Mouse (Mus musculus): ENCODE results near the gene Gpr88. TPM values are rescaled to one million over a fixed set of nuclear protein-coding genes. Genes with fewer than 3 reads are reported as not detected.
"Not testable (repeated sequence)": the region's sequence is repeated elsewhere in the genome, so short reads cannot be mapped to it uniquely, and the experiment has no call there.

Gene Gpr88
- total RNA-seq, 2 experiments from 2014 or later, result not detected

DNA sequence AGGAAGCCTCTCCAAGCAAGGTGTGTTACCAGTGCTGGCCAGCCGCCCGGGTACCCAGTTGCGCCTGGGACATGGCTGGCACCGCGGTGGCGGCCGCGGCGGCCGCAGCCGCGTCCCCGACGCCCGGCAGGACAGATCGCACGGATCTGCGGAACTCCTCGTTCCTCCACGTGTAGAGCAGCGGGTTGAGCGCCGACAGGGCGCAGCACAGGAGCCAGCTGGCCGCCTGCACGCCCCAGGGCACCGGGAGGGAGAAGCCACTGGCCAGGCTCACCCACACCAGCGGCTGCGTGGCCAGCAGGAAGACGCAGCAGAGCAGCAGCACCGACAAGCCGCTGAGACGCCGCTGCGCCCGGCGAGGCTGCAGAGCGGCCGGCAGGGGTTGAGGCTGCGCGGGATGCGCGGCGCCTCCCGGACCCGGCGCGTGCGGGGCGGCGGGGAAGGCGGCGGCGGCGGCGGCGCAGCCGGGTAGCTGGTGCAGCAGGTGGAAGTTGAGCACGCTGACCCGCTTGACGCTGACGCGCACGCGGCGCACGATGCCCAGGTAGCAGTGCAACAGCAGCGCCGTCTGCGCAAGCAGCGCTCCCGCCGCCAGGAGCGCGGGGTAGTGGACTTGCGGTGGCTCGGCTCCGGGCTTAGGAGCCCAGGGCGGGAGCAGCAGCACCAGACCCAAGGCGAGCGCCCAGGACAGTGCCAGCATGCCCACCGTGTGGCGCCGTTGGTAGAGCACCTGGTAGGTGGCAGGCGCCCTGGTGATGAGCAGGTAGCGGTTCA lies 1.6 kb downstream of the Gpr88 start:
- ATAC-seq (replicated peaks; ENCODE audit: low FRiP score, low TSS enrichment, poor library complexity, severe bottlenecking), result 0 out of 2 replicates have a peak, but pooled peaks have one; percentile 35

DNA sequence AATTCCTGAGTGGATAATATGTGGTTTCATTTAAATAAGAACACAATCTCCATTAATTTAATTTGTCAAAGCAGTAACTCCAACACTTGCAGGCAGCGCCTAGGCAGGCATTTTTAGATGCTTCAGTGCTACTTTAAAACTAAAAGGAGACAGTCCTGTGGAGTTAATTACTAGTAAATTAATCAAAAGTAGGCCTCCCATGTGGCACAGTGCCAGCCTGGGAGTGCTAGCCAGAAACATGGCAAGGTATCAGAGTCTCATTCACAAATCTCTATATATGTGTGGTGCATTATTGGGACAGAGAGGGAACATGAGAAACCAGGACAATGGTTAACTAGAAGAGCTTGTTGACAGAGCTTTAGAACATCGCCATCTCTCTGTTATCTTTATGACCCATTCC lies 4.3 kb downstream of the Gpr88 start:
- no peak for ATAC-seq (replicated peaks; ENCODE audit: low FRiP score, low TSS enrichment, poor library complexity, severe bottlenecking)

DNA sequence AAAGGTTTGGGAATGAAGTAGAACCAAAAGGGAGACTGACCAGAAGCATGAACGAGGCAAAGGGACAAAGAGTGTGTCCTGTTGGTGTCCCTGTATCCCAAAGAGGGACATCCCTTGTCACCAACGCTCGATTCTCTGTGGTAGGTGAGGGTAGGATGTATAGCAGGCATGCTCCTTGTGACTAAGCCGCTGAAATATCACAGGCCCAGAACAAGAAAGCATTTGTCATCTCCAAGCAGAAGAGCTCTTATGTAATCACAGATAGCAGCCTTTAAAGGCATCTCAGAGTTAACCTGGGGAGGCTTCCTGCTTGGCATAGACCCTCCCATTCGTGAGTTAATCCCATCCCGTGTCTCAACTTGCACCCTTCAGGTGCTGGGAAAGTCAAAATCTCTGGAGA lies 8.8 kb downstream of the Gpr88 start:
- no peak for ATAC-seq (replicated peaks; ENCODE audit: low FRiP score, low TSS enrichment, poor library complexity, severe bottlenecking)

DNA sequence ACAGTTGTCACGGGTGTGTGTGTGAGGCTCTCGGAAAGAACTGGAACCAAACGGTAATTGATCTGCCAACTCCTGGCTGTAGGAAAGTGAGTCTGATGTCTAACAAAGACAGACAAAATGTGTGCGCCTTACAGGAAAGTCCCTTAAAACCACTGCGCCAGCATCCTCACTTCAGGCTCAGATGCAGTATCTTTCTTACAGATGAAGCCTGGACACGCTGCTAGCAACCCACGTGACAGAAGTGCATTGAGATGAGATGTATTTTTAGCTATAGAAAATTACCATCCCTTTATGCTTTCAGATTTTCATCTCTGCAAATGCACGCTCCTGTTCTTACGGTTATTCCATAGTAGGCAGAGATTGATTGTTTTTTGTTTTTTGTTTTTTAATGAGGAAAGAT lies 10.6 kb downstream of the Gpr88 start:
- no peak for ATAC-seq (replicated peaks; ENCODE audit: low FRiP score, low TSS enrichment, poor library complexity, severe bottlenecking)

DNA sequence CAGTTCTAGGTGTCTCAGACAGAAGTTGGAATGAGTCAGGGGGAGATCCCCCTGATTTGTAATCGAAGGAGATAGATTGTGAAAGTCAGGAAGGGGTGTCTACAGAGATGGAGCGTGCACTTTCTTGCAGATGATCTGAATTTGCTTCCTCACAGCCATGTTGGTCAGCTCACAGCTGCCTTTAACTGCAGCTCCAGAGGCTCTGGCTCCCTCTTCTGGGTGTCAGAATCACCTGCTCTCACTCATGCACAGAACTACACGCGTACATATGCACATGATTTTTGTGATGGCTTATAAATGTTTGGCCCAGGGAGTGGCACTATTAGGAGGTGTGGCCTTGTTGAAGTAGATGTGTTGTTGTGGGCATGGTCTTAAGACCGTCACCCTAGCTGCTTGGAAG lies 15.8 kb downstream of the Gpr88 start:
- ATAC-seq (replicated peaks; ENCODE audit: low FRiP score, low TSS enrichment, poor library complexity, severe bottlenecking), result no peak

DNA sequence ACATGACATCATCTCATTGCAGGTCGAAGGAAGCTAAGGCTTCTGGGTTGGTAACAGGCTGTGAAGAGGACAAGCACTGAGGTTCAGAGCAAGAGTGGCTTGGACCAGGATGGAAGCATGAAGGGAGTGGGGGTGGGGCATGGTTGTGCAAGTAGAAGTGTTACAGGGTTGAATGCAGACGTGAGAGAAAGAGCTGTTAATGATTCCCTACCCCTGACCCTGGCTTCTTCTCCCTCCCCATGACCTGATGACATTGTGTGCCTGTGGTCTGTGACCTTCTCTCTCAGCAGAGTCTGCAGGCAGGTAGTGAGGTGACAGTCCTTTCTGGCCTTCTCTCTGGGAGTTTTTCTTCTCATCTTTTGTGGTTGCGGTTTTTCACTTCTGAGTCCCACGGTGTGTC lies 16.4 kb downstream of the Gpr88 start:
- no peak for ATAC-seq (replicated peaks; ENCODE audit: low FRiP score, low TSS enrichment, poor library complexity, severe bottlenecking)

DNA sequence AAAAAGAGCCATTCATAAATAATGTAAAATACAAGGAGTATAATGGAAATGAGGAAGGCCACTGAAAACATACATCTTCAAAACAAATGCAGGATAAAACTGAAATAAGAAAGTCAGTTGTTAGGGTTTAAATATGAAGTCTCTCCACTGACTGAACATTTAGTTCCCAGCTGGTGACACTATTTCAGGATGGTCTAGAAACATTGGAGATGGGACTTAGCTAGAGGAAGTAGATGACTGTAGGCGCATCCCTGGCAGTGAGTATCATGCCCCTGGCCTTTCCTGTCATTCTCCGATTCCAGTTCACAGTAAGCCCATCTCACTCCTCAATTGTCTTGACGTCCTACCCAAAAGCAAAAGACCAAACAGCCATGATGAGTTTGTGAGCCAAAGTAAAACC lies 19.8 kb downstream of the Gpr88 start:
- ATAC-seq (replicated peaks; ENCODE audit: low FRiP score, low TSS enrichment, poor library complexity, severe bottlenecking), result no peak

DNA sequence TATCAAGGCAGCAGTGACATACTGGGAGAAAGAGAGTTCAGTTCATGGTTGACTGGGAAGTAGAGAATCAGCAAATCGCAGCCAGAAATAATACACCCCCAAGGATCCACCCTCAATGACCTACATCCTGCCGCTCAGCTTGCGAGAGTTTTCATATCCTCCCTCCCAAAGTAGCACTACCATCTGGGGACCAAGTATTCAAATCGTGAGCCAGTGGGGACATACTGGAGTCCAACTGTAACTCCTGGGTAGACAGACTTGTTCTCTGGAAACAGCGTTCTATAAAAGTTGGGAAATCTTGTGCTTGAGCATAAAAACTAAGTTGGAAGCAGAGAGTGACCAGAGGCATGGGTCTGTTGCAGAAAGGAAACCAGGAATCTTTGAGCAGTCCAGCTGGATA lies 20.5 kb downstream of the Gpr88 start:
- no peak for ATAC-seq (replicated peaks; ENCODE audit: low FRiP score, low TSS enrichment, poor library complexity, severe bottlenecking)

DNA sequence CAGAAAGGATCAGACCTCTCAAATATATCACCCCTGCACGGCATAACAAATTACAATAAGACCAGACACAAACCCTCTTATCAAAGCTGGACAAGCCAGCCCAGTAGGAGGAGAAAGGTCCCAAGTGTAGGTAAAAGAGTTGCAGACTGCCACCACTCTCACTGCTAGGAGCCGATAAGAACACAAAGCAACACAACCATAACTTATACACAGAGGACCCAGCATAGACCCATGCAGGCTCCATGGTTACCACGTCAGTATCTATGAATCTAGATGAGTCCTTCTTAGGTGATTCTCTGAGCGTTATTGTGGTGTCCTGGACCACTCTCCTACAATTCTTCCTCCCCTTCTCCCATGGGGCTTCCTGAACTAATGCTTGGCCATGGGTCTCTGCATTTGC lies 24.0 kb downstream of the Gpr88 start:
- no peak for ATAC-seq (replicated peaks; ENCODE audit: low FRiP score, low TSS enrichment, poor library complexity, severe bottlenecking)

DNA sequence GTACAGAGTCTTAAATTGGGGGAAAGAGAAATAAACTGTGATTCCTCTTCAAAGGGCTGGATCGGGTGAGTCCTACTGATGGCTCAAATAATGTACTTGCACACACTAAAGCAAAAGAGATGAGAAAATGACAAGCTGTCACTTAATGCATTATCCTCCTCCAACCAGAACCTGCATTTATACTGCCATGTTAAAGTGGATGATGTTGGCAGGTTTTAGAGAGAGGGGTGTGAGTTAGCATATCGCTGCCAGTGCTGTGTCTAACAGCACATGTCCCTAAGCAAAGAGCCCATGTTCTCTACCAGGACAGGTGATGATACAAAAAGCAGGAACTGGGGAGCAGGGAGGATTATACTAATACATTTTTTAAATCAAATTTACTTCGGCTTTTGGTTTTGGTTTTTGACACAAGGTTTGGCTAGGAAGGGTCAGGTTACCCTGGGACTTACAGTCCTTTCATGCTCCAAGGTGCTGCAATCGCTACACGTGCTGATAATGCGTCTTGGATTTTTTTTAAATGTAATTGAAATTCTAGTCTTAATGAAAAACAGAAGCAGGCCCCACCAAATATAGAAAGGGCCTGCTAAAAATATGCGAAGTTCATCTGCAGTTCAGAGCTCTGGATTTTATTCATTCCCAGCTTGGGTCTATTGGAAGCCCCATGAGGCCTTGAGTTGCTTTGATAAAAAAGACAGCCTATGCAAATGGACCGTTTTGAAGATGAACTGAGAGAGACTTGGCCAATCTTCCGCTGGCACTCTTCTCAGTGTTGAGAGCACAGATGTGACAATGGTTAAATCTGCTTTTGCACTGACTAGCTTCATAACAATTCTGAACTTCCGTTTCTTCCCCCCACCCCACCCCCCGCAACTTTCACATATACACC lies 24.7 kb downstream of the Gpr88 start:
- ATAC-seq (replicated peaks; ENCODE audit: low FRiP score, low TSS enrichment, poor library complexity, severe bottlenecking), result no peak

DNA sequence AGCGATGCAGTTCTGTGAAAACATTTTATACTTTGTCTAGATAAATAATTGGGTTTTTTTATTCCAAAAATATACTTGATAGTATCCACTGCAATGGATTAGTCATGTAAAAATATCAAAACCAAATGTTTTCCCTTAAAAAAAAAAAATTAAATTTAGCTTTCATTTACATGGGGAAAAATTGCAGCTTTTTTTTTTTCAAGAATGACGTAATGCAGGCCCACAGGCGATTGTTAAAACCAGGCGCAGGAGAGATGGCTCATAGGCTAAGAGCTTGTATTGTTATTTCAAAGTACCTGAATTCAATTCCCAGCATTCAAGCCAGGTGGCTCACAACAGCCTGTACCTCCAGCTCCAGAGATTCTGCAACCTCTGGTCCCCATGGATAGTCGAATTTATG lies 25.9 kb downstream of the Gpr88 start:
- ATAC-seq (replicated peaks; ENCODE audit: low FRiP score, low TSS enrichment, poor library complexity, severe bottlenecking), result no peak

DNA sequence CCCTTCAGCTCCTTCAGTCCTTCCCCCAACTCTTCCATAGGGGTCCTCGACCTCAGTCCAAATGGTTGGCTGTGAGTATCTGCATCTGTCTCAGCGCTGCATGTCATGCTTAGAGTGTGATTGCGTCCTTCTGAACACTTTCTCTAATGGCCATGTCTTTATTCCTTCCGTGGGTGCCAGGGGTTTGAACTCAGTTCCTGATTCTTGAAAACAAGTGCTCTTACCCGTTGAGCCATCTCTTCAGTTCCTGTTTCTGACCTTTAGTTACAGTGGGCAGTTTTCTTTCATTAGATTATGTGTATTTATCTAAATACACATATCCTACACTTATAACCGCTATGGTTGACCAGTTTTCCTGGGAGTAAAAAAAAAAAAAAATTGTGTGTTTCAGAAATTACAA lies 26.4 kb downstream of the Gpr88 start:
- ATAC-seq (replicated peaks; ENCODE audit: low FRiP score, low TSS enrichment, poor library complexity, severe bottlenecking), result no peak

DNA sequence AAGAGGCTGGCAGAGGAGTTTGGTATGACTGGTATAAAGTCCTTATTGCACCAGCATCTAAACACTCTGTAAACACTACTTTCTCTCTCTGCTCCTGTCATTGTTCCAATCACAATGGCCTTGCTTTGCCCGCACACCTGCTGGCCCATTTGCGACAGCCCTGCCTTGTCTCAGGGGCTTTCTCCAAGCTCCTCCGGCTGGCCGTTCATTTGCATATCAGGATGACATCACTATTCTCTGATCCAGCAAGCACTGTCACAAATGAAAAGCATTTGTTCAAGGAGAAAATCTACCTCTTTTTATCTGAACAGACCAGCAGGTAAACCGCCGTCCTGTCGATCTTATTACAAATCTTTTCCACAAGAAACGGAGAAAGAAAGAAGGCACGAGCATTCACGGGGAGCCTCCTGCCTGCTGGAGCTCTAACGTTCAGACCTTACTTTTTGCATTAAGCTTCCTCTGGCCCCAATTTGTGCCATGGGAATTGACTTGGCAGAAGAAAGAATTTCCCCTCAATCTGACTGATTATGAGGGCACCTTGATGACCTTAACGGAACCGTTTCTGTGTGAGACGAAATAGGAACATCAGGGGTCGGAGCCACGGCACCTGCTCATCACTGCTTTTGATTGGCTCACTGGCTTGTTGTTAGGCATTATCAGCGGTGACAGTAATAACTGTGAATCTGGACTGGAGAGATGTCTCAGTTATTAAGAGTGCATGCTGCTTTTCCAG lies 30.6 kb downstream of the Gpr88 start:
- no peak for ATAC-seq (replicated peaks; ENCODE audit: low FRiP score, low TSS enrichment, poor library complexity, severe bottlenecking)

DNA sequence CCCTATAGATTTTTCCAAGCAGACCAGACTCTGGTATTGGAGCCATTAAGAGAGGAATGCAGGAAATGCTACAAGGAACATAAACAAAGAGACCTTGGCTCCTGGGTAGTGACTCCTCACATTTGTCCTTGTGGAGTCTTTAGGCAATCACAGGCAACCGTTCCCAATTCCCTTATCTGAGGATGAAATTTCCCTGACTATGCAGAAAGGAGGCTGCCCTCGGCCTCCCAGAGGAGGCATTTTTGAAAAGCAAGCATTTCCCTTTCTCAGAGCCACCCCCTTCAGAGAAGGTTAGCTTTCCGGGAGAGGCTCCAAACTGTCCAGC lies 31.7 kb downstream of the Gpr88 start:
- no peak for ATAC-seq (replicated peaks; ENCODE audit: low FRiP score, low TSS enrichment, poor library complexity, severe bottlenecking)

DNA sequence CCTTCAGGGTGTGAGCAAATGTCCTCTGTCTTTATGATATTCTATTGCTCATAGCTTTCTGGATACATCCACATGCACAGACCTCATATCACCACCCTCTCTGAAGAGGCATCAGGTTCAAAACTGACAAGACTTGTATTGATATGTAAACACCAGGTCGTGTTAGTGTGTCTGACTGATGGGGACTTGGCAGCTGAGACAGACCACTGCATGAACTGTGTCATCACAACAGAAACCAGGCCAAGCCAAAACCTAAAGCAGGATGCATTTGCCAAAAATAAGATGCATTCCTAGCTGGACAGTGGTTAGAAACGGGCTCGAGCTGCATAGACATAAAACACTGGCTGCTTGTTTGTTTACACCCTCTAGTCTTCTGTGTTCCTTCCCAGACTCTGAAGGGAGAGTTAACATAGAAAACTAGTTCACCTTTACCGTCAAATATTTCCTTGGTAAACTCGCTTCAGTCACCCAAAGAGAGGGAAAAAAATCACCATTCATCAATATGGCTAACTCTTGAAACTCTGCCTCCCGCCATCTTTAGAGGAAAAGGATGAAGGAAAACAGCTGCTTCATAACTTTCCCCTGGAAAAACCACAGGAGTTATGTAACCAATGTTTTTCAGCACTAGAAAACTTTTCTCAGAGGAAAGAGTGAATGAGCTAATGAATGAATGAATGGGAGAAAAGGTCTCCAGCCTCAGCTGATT lies 32.2 kb downstream of the Gpr88 start:
- ATAC-seq (replicated peaks; ENCODE audit: low FRiP score, low TSS enrichment, poor library complexity, severe bottlenecking), result no peak

DNA sequence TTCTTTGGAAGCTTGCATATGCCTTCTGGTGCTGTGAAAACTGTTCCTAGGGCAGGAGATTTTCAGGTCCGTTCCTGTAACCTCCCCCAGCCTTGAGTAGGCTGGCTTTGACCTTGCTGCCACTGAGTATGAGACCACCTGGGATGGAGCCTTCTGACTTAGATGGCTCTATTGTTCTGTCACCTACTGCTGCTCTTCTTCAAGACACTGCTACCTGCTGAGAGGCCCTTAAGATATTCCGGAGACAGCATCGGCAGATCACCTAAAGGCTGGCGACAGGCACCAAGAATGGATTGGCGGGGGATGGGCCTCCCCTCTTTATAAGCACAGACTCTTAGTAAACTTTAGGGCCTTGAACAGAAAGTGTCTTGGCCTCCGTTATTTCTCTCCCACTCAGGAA lies 35.9 kb downstream of the Gpr88 start:
- not testable (repeated sequence) for ATAC-seq (replicated peaks; ENCODE audit: low FRiP score, low TSS enrichment, poor library complexity, severe bottlenecking)

DNA sequence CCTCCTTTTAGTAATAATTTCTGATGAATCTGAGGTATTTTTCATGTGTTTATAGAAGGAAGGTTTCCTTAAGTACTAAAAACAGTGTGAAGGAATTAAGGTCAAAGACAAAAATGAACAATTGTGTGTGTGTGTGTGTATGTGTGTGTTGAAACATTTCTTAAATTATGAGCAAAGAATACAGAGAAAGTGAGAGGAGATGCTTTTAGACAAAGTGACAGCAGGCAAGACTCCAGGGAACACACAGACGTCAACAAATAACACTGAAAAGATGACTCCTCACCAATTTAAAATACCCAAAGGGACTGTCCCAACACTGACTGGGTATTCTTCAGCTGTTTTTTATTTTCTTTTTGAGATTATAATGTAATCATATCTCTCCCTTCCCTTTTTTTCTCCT lies 37.0 kb downstream of the Gpr88 start:
- no peak for ATAC-seq (replicated peaks; ENCODE audit: low FRiP score, low TSS enrichment, poor library complexity, severe bottlenecking)

DNA sequence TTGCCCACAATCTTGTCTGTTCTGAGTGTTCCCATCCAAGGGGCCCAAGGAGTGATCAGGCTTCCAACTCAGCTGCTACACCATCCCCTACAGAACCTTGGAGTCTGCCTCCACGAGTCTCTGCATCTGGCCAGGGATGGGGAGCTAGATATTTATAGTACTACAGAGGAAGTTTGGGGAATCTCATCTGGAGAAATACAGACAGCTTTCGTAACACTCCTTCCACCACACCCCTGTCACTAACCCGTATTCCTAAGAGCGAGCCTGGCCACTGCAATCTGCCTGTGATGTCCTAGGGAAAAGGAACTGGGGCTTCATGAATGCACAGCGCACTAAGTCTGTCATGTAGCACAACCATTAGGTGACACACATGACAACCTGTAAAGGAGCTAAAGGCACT lies 41.7 kb downstream of the Gpr88 start:
- no peak for ATAC-seq (replicated peaks; ENCODE audit: low FRiP score, low TSS enrichment, poor library complexity, severe bottlenecking)

DNA sequence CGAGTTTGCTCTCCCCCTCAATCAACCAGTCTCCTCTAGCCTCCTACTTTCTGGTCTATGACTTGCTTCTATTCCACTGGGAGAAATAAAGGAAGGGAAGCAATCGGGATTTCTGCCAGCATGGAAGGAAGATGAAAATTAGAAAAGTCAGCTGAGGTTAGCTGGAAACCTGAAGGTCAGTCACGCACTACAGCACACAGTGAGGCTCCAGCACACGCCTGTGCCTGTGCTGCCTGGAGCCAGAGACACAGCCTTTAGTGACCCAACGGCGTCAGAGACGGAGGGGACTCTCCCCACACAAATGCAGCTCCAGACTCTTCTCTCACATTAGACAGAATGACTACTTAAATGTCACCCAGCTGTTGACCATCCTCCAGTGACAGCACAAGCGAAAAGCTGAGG lies 42.6 kb downstream of the Gpr88 start:
- ATAC-seq (replicated peaks; ENCODE audit: low FRiP score, low TSS enrichment, poor library complexity, severe bottlenecking), result no peak

DNA sequence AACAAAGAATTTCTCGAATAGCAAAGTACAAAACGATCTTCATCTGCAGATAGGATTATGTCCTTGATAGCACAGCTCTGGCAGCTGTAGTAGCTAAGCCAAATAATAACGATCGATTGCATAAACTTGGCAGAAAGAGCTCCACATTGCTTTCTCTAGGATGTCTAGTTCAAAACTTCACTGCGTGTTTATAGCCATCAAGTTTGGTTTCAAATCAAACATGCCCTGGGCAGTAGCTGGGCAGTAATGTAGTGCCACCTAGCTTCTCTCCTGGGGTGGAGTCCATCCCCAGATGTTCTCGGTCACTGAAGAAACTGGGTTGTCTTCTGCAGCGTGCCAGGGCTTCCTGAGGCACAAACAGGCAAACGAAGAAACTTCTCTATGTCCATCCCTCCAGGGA lies 44.1 kb downstream of the Gpr88 start:
- no peak for ATAC-seq (replicated peaks; ENCODE audit: low FRiP score, low TSS enrichment, poor library complexity, severe bottlenecking)
